In genomic region chr8:117547945-117548344, GRCm38 (mm10) we compare ENCODE assay signal across 11 mouse cellular contexts. TPM values are rescaled to one million over a fixed set of nuclear protein-coding genes. Genes with fewer than 3 reads are reported as not detected.
DNase-seq lines count a peak whose midpoint lies in the region; ATAC-seq lines count a peak whose summit lies in the region.
"Had no signal": no experiment of that assay in that cellular context is flagged by ENCODE, and none has a peak within 500 bp of the region (broad histone marks: within the 10 kb centered on the region; RNA-seq: fewer than 3 reads in every experiment).

No protein-coding gene starts in this region.

- H3K4me3 ChIP-seq in midbrain, embryonic 11.5 days (ENCODE audit: low read depth, low read length) = no peak overlapping the region
- no peak overlapping the region for H3K4me3 ChIP-seq in midbrain, embryonic 14.5 days (replicated peaks; ENCODE audit: low read depth, low read length)
- H3K4me3 ChIP-seq: embryonic facial prominence, embryonic 13.5 days; midbrain, embryonic 10.5 days had no signal

- no peaks in the 10 kb centered on the region for H3K9me3 ChIP-seq in midbrain, embryonic 11.5 days (ENCODE audit: control insufficient read depth, low read length)
- no peaks in the 10 kb centered on the region for H3K9me3 ChIP-seq in midbrain, embryonic 14.5 days (ENCODE audit: control insufficient read depth, low read length)
- H3K9me3 ChIP-seq: embryonic facial prominence, embryonic 13.5 days; midbrain, embryonic 10.5 days had no signal

- WGBS in midbrain, embryonic 11.5 days = 87% methylated on average over 5 of the region's 5 CpGs
- WGBS in midbrain, embryonic 14.5 days = 90% methylated on average over 5 of the region's 5 CpGs

- no peaks in the 10 kb centered on the region for H3K27me3 ChIP-seq in midbrain, embryonic 11.5 days (ENCODE audit: control insufficient read depth, insufficient read depth, low read length)
- H3K27me3 ChIP-seq in midbrain, embryonic 14.5 days (ENCODE audit: control insufficient read depth, insufficient read depth, low read length) = no peaks in the 10 kb centered on the region
- H3K27me3 ChIP-seq: embryonic facial prominence, embryonic 13.5 days had no signal

- H3K27ac ChIP-seq in midbrain, embryonic 11.5 days (ENCODE audit: low read depth, low read length) = no peak overlapping the region
- no peak overlapping the region for H3K27ac ChIP-seq in midbrain, embryonic 14.5 days (replicated peaks; ENCODE audit: low read depth, low read length)
- H3K27ac ChIP-seq: embryonic facial prominence, embryonic 13.5 days; midbrain, embryonic 10.5 days had no signal

- peak; percentile 14 for DNase-seq in midbrain, embryonic 11.5 days (ENCODE audit: low spot score, missing footprints)
- DNase-seq in midbrain, embryonic 14.5 days = no peak
- peak; percentile 34 for DNase-seq in T-cell, adult 2 months (ENCODE audit: low spot score)
- peak; percentile 50 for DNase-seq in thymus, postnatal 4 days
- no peak for DNase-seq in urinary bladder, postnatal 14 days (ENCODE audit: low spot score)
- DNase-seq: cerebellum, adult 18-20 months had no signal

- H3K36me3 ChIP-seq in midbrain, embryonic 11.5 days (ENCODE audit: control insufficient read depth, insufficient read depth, low read length) = no peaks in the 10 kb centered on the region
- H3K36me3 ChIP-seq in midbrain, embryonic 14.5 days (ENCODE audit: control insufficient read depth, insufficient read depth, low read length) = no peaks in the 10 kb centered on the region
- H3K36me3 ChIP-seq: embryonic facial prominence, embryonic 13.5 days; midbrain, embryonic 10.5 days had no signal

- H3K4me1 ChIP-seq in midbrain, embryonic 11.5 days (ENCODE audit: control insufficient read depth, insufficient read depth, low read length) = no peaks in the 10 kb centered on the region
- H3K4me1 ChIP-seq in midbrain, embryonic 14.5 days (ENCODE audit: control insufficient read depth, insufficient read depth, low read length) = no peaks in the 10 kb centered on the region
- H3K4me1 ChIP-seq: embryonic facial prominence, embryonic 13.5 days; midbrain, embryonic 10.5 days had no signal

- no peak overlapping the region for H3K9ac ChIP-seq in midbrain, embryonic 11.5 days (ENCODE audit: low read length)
- no peak overlapping the region for H3K9ac ChIP-seq in midbrain, embryonic 14.5 days (replicated peaks; ENCODE audit: low read length)
- H3K9ac ChIP-seq: embryonic facial prominence, embryonic 13.5 days had no signal

- no peak overlapping the region for H3K4me2 ChIP-seq in midbrain, embryonic 11.5 days
- no peak overlapping the region for H3K4me2 ChIP-seq in midbrain, embryonic 14.5 days (ENCODE audit: low read length)
- H3K4me2 ChIP-seq: embryonic facial prominence, embryonic 13.5 days had no signal

- ATAC-seq in midbrain, embryonic 11.5 days (ENCODE audit: low FRiP score) = no peak
- no peak for ATAC-seq in midbrain, embryonic 14.5 days (ENCODE audit: low FRiP score, low TSS enrichment)
- peak; percentile 23; the same call in 1 of the 2 replicates for ATAC-seq in megakaryocyte-erythroid progenitor cell, adult 5-6 weeks (replicated peaks; ENCODE audit: low FRiP score, low TSS enrichment, poor library complexity, severe bottlenecking)
- ATAC-seq in erythroblast, adult 5-6 weeks (replicated peaks; ENCODE audit: low FRiP score, poor library complexity, severe bottlenecking) = no peak
- ATAC-seq: hindbrain, embryonic 16.5 days had no signal

RNA-seq across cellular contexts. Expression of gene Plcg2, which starts 49.9 kb away (rescaled TPM):
- polyA plus RNA-seq in midbrain, embryonic 11.5 days (2014; fragmentation: Nextera tagmentation; extraction: Ambion mirVana) = 2.2 and 2.3 TPM in 2 replicates
- 0.62 and 1.2 TPM in 2 replicates for polyA plus RNA-seq in midbrain, embryonic 14.5 days (2014; fragmentation: Nextera tagmentation; extraction: Ambion mirVana)
- 8.1 and 11.3 TPM in 2 replicates for total RNA-seq in megakaryocyte-erythroid progenitor cell, adult 5-6 weeks (2014; fragmentation: Nextera tagmentation)
- total RNA-seq in megakaryocyte-erythroid progenitor cell, adult 5-6 weeks (2017) = 9.2 and 17.0 TPM in 2 replicates
- total RNA-seq in erythroblast, adult 5-6 weeks (2015; ENCODE audit: low replicate concordance) = 16.1 and 19.6 TPM in 2 replicates
- total RNA-seq in erythroblast, adult 5-6 weeks (2017; ENCODE audit: low replicate concordance) = 19.0 and 19.8 TPM in 2 replicates

Comparison
In these comparisons a context has a peak if more than half of its experiments do, and no peak if none do; other contexts are left out.
1. DNase-seq: peak in midbrain, embryonic 11.5 days (single experiment), T-cell, adult 2 months (single experiment) and thymus, postnatal 4 days (single experiment); none in midbrain, embryonic 14.5 days (single experiment) and urinary bladder, postnatal 14 days (single experiment).